28 mouse cellular contexts compared by ENCODE assay signal in the genomic region with DNA sequence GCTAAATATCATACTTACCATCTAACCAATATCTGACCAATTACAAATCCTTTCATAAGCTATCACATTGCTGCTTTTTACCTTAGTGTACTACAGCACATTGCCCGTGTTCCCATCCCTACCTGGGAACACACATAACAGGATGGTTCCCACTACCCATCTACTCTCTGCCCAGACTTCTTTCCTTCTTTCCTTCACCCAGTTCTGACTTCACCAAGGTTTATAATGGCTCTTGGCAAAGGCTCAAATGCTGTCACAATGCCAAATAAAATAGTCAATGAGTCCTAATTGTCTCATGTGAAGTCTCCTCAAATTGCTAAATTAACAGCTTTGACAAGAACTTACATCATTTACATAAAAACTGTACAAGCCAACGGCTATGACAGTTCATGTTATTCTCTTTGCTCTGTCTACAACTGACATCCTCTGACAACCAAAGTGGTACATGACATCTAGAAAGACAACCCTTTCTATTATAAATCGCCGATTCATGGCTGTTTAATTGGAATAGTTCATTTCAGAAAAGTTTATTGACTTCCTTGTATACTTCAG. TPM values are rescaled to one million over a fixed set of nuclear protein-coding genes. Genes with fewer than 3 reads are reported as not detected.
"Had no signal": no experiment of that assay in that cellular context is flagged by ENCODE, and none has a peak within 500 bp of the region (broad histone marks: within the 10 kb centered on the region; RNA-seq: fewer than 3 reads in every experiment).

No protein-coding gene starts in this region.

- DNase-seq: gastrocnemius, adult 2 months; gastrocnemius, postnatal 10 days; gastrocnemius, postnatal 25 days; heart, adult 2 months; heart, postnatal 14 days; heart, postnatal 36 days; kidney, adult 11 months; kidney, adult 2 months; kidney, adult 9 months; kidney, postnatal 14 days; kidney, postnatal 36 days; layer of hippocampus, adult 9-11 months; layer of hippocampus, postnatal 36 days; left cerebral cortex, postnatal 4 days had no signal

- H3K27me3 ChIP-seq: heart, embryonic 13.5 days; heart, embryonic 15.5 days; kidney, embryonic 15.5 days; limb, embryonic 13.5 days; limb, embryonic 15.5 days; liver, embryonic 12.5 days had no signal

- H3K36me3 ChIP-seq: heart, embryonic 13.5 days; heart, embryonic 15.5 days; kidney, embryonic 15.5 days; limb, embryonic 13.5 days; limb, embryonic 15.5 days had no signal

- ATAC-seq: hindbrain, embryonic 16.5 days; intestine, embryonic 16.5 days; liver, embryonic 12.5 days had no signal

- H3K9me3 ChIP-seq: heart, embryonic 15.5 days; kidney, embryonic 15.5 days; limb, embryonic 13.5 days; limb, embryonic 15.5 days; liver, embryonic 12.5 days had no signal

- H3K9ac ChIP-seq: heart, embryonic 13.5 days; heart, embryonic 15.5 days; hindbrain, embryonic 14.5 days; kidney, embryonic 15.5 days; limb, embryonic 13.5 days; limb, embryonic 15.5 days; liver, embryonic 12.5 days; liver, embryonic 14.5 days had no signal

- H3K4me1 ChIP-seq: heart, embryonic 15.5 days; kidney, embryonic 15.5 days; limb, embryonic 13.5 days; limb, embryonic 15.5 days had no signal

- H3K4me3 ChIP-seq: gastrocnemius, adult 2 months; heart, adult 2 months; heart, embryonic 13.5 days; heart, embryonic 15.5 days; kidney, embryonic 15.5 days; limb, embryonic 13.5 days; limb, embryonic 15.5 days; liver, embryonic 12.5 days had no signal

- H3K4me2 ChIP-seq: heart, embryonic 11.5 days; heart, embryonic 13.5 days; heart, embryonic 15.5 days; hindbrain, embryonic 14.5 days; kidney, embryonic 15.5 days; limb, embryonic 13.5 days; limb, embryonic 15.5 days; liver, embryonic 12.5 days had no signal

- H3K27ac ChIP-seq: gastrocnemius, adult 2 months; heart, adult 2 months; heart, embryonic 13.5 days; heart, embryonic 15.5 days; hindbrain, embryonic 14.5 days; kidney, embryonic 15.5 days; kidney, postnatal 0 days; limb, embryonic 13.5 days; limb, embryonic 15.5 days; liver, embryonic 12.5 days; liver, embryonic 14.5 days had no signal

RNA-seq across cellular contexts. Expression of gene Neil3, which starts 9.9 kb away (rescaled TPM):
- total RNA-seq: gastrocnemius, adult 2 months; left cerebral cortex, adult 18-20 months had no signal
- polyA plus RNA-seq: liver, adult 2 months had no signal
